ENCODE assay signal across 32 mouse cellular contexts in the genomic region with DNA sequence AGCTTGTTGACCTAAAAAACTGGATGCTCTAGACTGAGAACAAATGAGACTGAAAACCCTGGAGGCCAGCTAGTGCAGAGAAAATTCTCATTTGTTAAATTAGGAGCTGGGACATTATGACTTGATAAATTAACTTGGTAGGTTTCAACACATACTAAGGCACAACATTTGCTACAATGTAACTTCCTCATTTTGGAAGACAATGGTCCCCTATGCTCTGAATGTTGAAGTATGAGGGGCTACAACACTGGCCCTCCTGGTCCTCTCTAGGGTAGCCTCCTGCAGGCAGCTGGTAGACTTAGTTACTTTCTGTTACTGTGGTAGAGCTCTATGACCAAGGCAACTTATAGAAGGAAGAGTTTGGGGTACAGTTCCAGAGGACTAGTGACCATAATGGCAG. TPM values are rescaled to one million over a fixed set of nuclear protein-coding genes. Genes with fewer than 3 reads are reported as not detected.
A peak's percentile ranks its signal among the peaks of the same experiment; 100 is the strongest.
DNase-seq lines count a peak whose midpoint lies in the region; ATAC-seq and TF ChIP-seq lines count a peak whose summit lies in the region.
"Had no signal": no experiment of that assay in that cellular context is flagged by ENCODE, and none has a peak within 500 bp of the region (broad histone marks: within the 10 kb centered on the region; RNA-seq: fewer than 3 reads in every experiment).

No protein-coding gene starts in this region.

- no peak overlapping the region for H3K27ac ChIP-seq in MEL (ENCODE audit: control insufficient read depth, low read depth, low read length)
- H3K27ac ChIP-seq in midbrain, embryonic 10.5 days (replicated peaks), result no peak overlapping the region
- H3K27ac ChIP-seq: embryonic facial prominence, embryonic 13.5 days; embryonic facial prominence, embryonic 15.5 days; forebrain, embryonic 10.5 days; forebrain, embryonic 12.5 days had no signal

- no peaks in the 10 kb centered on the region for H3K27me3 ChIP-seq in MEL (ENCODE audit: control insufficient read depth in 1 of 2, insufficient read depth in 2 of 2, low read length in 2 of 2)
- no peaks in the 10 kb centered on the region for H3K27me3 ChIP-seq in midbrain, embryonic 10.5 days (ENCODE audit: low read depth, poor library complexity, severe bottlenecking)
- H3K27me3 ChIP-seq: CH12.LX; embryonic facial prominence, embryonic 13.5 days; embryonic facial prominence, embryonic 15.5 days; forebrain, embryonic 12.5 days had no signal

- H3K4me3 ChIP-seq in MEL (ENCODE audit: control insufficient read depth in 1 of 2, insufficient read depth in 1 of 2, low read depth in 2 of 2, low read length in 2 of 2), result no peak overlapping the region
- no peak overlapping the region for H3K4me3 ChIP-seq in midbrain, embryonic 10.5 days
- H3K4me3 ChIP-seq: embryonic facial prominence, embryonic 13.5 days; embryonic facial prominence, embryonic 15.5 days; erythroblast, embryonic 14.5 days; forebrain, embryonic 10.5 days; forebrain, embryonic 12.5 days had no signal

- H3K9me3 ChIP-seq in MEL (replicated peaks; ENCODE audit: insufficient read depth, low read length), result no peaks in the 10 kb centered on the region
- no peaks in the 10 kb centered on the region for H3K9me3 ChIP-seq in midbrain, embryonic 10.5 days (replicated peaks)
- H3K9me3 ChIP-seq: embryonic facial prominence, embryonic 13.5 days; embryonic facial prominence, embryonic 15.5 days; forebrain, embryonic 10.5 days; forebrain, embryonic 12.5 days; G1E had no signal

- TF ChIP-seq POLR2A in MEL (IDR thresholded peaks at IDR 0.05; ENCODE audit: control insufficient read depth in 1 of 2, insufficient read depth in 1 of 2, low read depth in 1 of 2, low read length in 2 of 2, poor library complexity in 1 of 2), result no peak

- peak; percentile 7 to 21; a peak in 1 of 4 replicates for ATAC-seq in hematopoietic stem cell, adult 5-6 weeks (replicated peaks in 1 of 2; ENCODE audit: insufficient read depth in 1 of 2, low FRiP score in 2 of 2, low TSS enrichment in 1 of 2, low read depth in 1 of 2, poor library complexity in 2 of 2, severe bottlenecking in 2 of 2)
- ATAC-seq in megakaryocyte progenitor cell, adult 5-6 weeks (replicated peaks; ENCODE audit: poor library complexity), result peak; percentile 60
- ATAC-seq: CD4-positive, CD25-positive, alpha-beta regulatory T cell, adult 4 months; forebrain, embryonic 14.5 days; forebrain, embryonic 16.5 days had no signal

- TF ChIP-seq RAD21 in MEL (IDR thresholded peaks at IDR 0.05; ENCODE audit: low read depth, low read length), result no peak

- no peak for TF ChIP-seq CTCF in MEL (IDR thresholded peaks at IDR 0.05 in 2 of 3, conservative IDR thresholded peaks at IDR 0.05 in 1 of 3; ENCODE audit: control insufficient read depth in 1 of 3, insufficient read depth in 1 of 3, low read depth in 2 of 3, low read length in 3 of 3, poor library complexity in 1 of 3, severe bottlenecking in 1 of 3)

- no peaks in the 10 kb centered on the region for H3K79me2 ChIP-seq in MEL (ENCODE audit: control insufficient read depth, insufficient read depth, low read length, poor library complexity)

- H3K9ac ChIP-seq in MEL (ENCODE audit: control insufficient read depth, low read depth, low read length, poor library complexity, severe bottlenecking), result no peak overlapping the region
- H3K9ac ChIP-seq: embryonic facial prominence, embryonic 13.5 days; embryonic facial prominence, embryonic 15.5 days; forebrain, embryonic 12.5 days had no signal

- no peak for TF ChIP-seq EP300 in MEL (IDR thresholded peaks at IDR 0.05; ENCODE audit: low read depth in 1 of 2, low read length in 2 of 2)

- DNase-seq in 416B (ENCODE audit: low read depth) (peak; percentile 20), MEL (ENCODE audit: low read depth, low spot score) (peak; percentile 48)
- DNase-seq in urinary bladder, adult 2 months (ENCODE audit: low spot score), result no peak
- no peak for DNase-seq in yolk sac, embryonic 10.5 days (ENCODE audit: low spot score)
- no peak for DNase-seq in midbrain, embryonic 10.5 days (ENCODE audit: low spot score)
- DNase-seq: adrenal gland, adult 2 months; adrenal gland, postnatal 10 days; adrenal gland, postnatal 25 days; B cell, adult 2 months; cerebellum, adult 11 months; cerebellum, adult 18-20 months; cerebellum, adult 8-10 months; cerebellum, adult 9-11 months; cerebellum, postnatal 14 days; cerebellum, postnatal 36 days; embryo, embryonic 11 days had no signal

- peaks cover 0 to 19% of the 10 kb centered on the region in 2 experiments; a peak in 3 of 4 replicates for H3K36me3 ChIP-seq in MEL (ENCODE audit: control insufficient read depth in 1 of 2, insufficient read depth in 2 of 2, low read length in 2 of 2)
- no peaks in the 10 kb centered on the region for H3K36me3 ChIP-seq in midbrain, embryonic 10.5 days
- H3K36me3 ChIP-seq: embryonic facial prominence, embryonic 13.5 days; embryonic facial prominence, embryonic 15.5 days; forebrain, embryonic 10.5 days; forebrain, embryonic 12.5 days had no signal

- H3K4me1 ChIP-seq in MEL (ENCODE audit: control insufficient read depth in 1 of 2, insufficient read depth in 2 of 2, low read length in 2 of 2), result peaks cover 7 to 22% of the 10 kb centered on the region in 2 experiments
- peaks cover 4% of the 10 kb centered on the region; the same call in 1 of the 2 replicates for H3K4me1 ChIP-seq in midbrain, embryonic 10.5 days
- H3K4me1 ChIP-seq: embryonic facial prominence, embryonic 13.5 days; embryonic facial prominence, embryonic 15.5 days; forebrain, embryonic 10.5 days; forebrain, embryonic 12.5 days had no signal

TF ChIP-seq in MEL, 35 proteins besides CTCF, POLR2A, EP300 and RAD21:
- TF ChIP-seq MEF2A (IDR thresholded peaks at IDR 0.05; ENCODE audit: extremely low read depth, insufficient replicate concordance, low read depth, low read length, poor library complexity, severe bottlenecking) (no peak), MAX (IDR thresholded peaks at IDR 0.05; ENCODE audit: low read length) (no peak), USF2 (IDR thresholded peaks at IDR 0.05; ENCODE audit: borderline replicate concordance in 1 of 2, insufficient read depth in 1 of 2, low read depth in 1 of 2, low read length in 2 of 2) (no peak), MYC (IDR thresholded peaks at IDR 0.05; ENCODE audit: low read depth, low read length) (no peak), USF1 (IDR thresholded peaks at IDR 0.05; ENCODE audit: low read depth, low read length) (no peak), ETS1 (IDR thresholded peaks at IDR 0.05; ENCODE audit: low read depth, low read length) (no peak), GABPA (IDR thresholded peaks at IDR 0.05; ENCODE audit: low read depth, low read length) (no peak)

RNA-seq across cellular contexts. Expression of a gene that starts 4.9 kb away (rescaled TPM):
- total RNA-seq in MEL (2012; rRNA removed), result not detected in 2 replicates
- under 1 TPM in 1 of 2 experiments, not detected in 1; 0.75 TPM for polyA plus RNA-seq in MEL (2012; ENCODE audit: insufficient read depth in 1 of 2, insufficient read length in 2 of 2, low read depth in 1 of 2, low replicate concordance in 2 of 2, missing spikeins in 1 of 2)
- not detected in 2 replicates for total RNA-seq in hematopoietic stem cell, adult 5-6 weeks (2017)
- not detected in 2 replicates for total RNA-seq in megakaryocyte progenitor cell, adult 5-6 weeks (2015)
- total RNA-seq in megakaryocyte progenitor cell, adult 5-6 weeks (2017), result not detected in 2 replicates
- polyA plus RNA-seq in urinary bladder, adult 2 months (2012; rRNA removed), result not detected in 2 replicates
- not detected in 2 replicates for polyA plus RNA-seq in midbrain, embryonic 10.5 days (2016; fragmentation: Nextera tagmentation; extraction: Ambion mirVana)
- total RNA-seq: adrenal gland, adult 2 months; adrenal gland, postnatal 10 days; adrenal gland, postnatal 25 days; adrenal gland, postnatal 4 days; CH12.LX; common myeloid progenitor, adult 5-6 weeks; G1E had no signal
- polyA plus RNA-seq: adrenal gland, adult 2 months; brain, embryonic 14.5 days; CD4-positive, CD25-positive, alpha-beta regulatory T cell, adult 4 months; embryonic facial prominence, embryonic 11.5 days; embryonic facial prominence, embryonic 13.5 days; embryonic facial prominence, embryonic 15.5 days; erythroblast, embryonic 14.5 days; forebrain, embryonic 10.5 days; forebrain, embryonic 12.5 days; forebrain, embryonic 14.5 days; forebrain, embryonic 16.5 days; G1E had no signal

RNA-seq across cellular contexts. Expression of a gene that starts 15.4 kb away (rescaled TPM):
- 27.7 and 36.9 TPM in 2 replicates for total RNA-seq in MEL (2012; rRNA removed)
- polyA plus RNA-seq in MEL (2012; ENCODE audit: insufficient read depth in 1 of 2, insufficient read length in 2 of 2, low read depth in 1 of 2, low replicate concordance in 2 of 2, missing spikeins in 1 of 2), result 10 to 100 TPM in 1 of 2 experiments, not detected in 1; 19.1 TPM
- total RNA-seq in hematopoietic stem cell, adult 5-6 weeks (2017), result 23.1 and 26.9 TPM in 2 replicates
- 29.9 and 30.6 TPM in 2 replicates for total RNA-seq in megakaryocyte progenitor cell, adult 5-6 weeks (2015)
- total RNA-seq in megakaryocyte progenitor cell, adult 5-6 weeks (2017), result 21.7 and 24.9 TPM in 2 replicates
- 16.5 and 18.3 TPM in 2 replicates for polyA plus RNA-seq in urinary bladder, adult 2 months (2012; rRNA removed)
- polyA plus RNA-seq in midbrain, embryonic 10.5 days (2016; fragmentation: Nextera tagmentation; extraction: Ambion mirVana), result 8.3 and 8.6 TPM in 2 replicates

RNA-seq across cellular contexts. Expression of a gene that starts 21.4 kb away (rescaled TPM):
- 14.5 and 16.7 TPM in 2 replicates for total RNA-seq in MEL (2012; rRNA removed)
- polyA plus RNA-seq in MEL (2012; ENCODE audit: insufficient read depth in 1 of 2, insufficient read length in 2 of 2, low read depth in 1 of 2, low replicate concordance in 2 of 2, missing spikeins in 1 of 2), result 10 to 100 TPM in 1 of 2 experiments, not detected in 1; 19.0 TPM
- total RNA-seq in hematopoietic stem cell, adult 5-6 weeks (2017), result 12.4 and 19.8 TPM in 2 replicates
- 12.9 and 19.3 TPM in 2 replicates for total RNA-seq in megakaryocyte progenitor cell, adult 5-6 weeks (2015)
- 18.0 and 19.5 TPM in 2 replicates for total RNA-seq in megakaryocyte progenitor cell, adult 5-6 weeks (2017)
- polyA plus RNA-seq in urinary bladder, adult 2 months (2012; rRNA removed), result 32.4 and 36.2 TPM in 2 replicates
- 10.4 and 11.1 TPM in 2 replicates for polyA plus RNA-seq in midbrain, embryonic 10.5 days (2016; fragmentation: Nextera tagmentation; extraction: Ambion mirVana)

RNA-seq across cellular contexts. Expression of a gene that starts 21.5 kb away (rescaled TPM):
- 33.4 and 41.9 TPM in 2 replicates for total RNA-seq in MEL (2012; rRNA removed)
- polyA plus RNA-seq in MEL (2012; ENCODE audit: insufficient read depth in 1 of 2, insufficient read length in 2 of 2, low read depth in 1 of 2, low replicate concordance in 2 of 2, missing spikeins in 1 of 2), result 10 to 100 TPM in 1 of 2 experiments, not detected in 1; 24.2 TPM
- total RNA-seq in hematopoietic stem cell, adult 5-6 weeks (2017), result 8.1 and 16.5 TPM in 2 replicates
- total RNA-seq in megakaryocyte progenitor cell, adult 5-6 weeks (2015), result 9.8 and 9.9 TPM in 2 replicates
- total RNA-seq in megakaryocyte progenitor cell, adult 5-6 weeks (2017), result 16.0 and 23.1 TPM in 2 replicates
- 0.80 and 1.3 TPM in 2 replicates for polyA plus RNA-seq in urinary bladder, adult 2 months (2012; rRNA removed)
- polyA plus RNA-seq in midbrain, embryonic 10.5 days (2016; fragmentation: Nextera tagmentation; extraction: Ambion mirVana), result 34.9 and 35.9 TPM in 2 replicates

RNA-seq across cellular contexts. Expression of a gene that starts 56.3 kb away (rescaled TPM):
- 1.5 and 2.4 TPM in 2 replicates for total RNA-seq in MEL (2012; rRNA removed)
- polyA plus RNA-seq in MEL (2012; ENCODE audit: insufficient read depth in 1 of 2, insufficient read length in 2 of 2, low read depth in 1 of 2, low replicate concordance in 2 of 2, missing spikeins in 1 of 2), result 1 to 10 TPM in 1 of 2 experiments, not detected in 1; 2.4 TPM
- 1.1 TPM in 1 of 2 replicates, not detected in the other for total RNA-seq in hematopoietic stem cell, adult 5-6 weeks (2017)
- total RNA-seq in megakaryocyte progenitor cell, adult 5-6 weeks (2015), result 1.0 and 1.9 TPM in 2 replicates
- total RNA-seq in megakaryocyte progenitor cell, adult 5-6 weeks (2017), result 1.3 TPM in 1 of 2 replicates, not detected in the other
- polyA plus RNA-seq in urinary bladder, adult 2 months (2012; rRNA removed), result 4.5 and 4.7 TPM in 2 replicates
- 3.7 and 4.1 TPM in 2 replicates for polyA plus RNA-seq in midbrain, embryonic 10.5 days (2016; fragmentation: Nextera tagmentation; extraction: Ambion mirVana)
- polyA plus RNA-seq: CD4-positive, CD25-positive, alpha-beta regulatory T cell, adult 4 months had no signal

Comparison
In these comparisons a context has a peak if more than half of its experiments do, and no peak if none do; other contexts are left out.
1. DNase-seq: peak in 416B (single experiment) and MEL (single experiment); none in urinary bladder, adult 2 months (single experiment), yolk sac, embryonic 10.5 days (single experiment) and midbrain, embryonic 10.5 days (single experiment).